Mouse (Mus musculus) embryo, embryonic 11 days (tissue): ENCODE measurements around the gene Marc1.

Experiments used
- DNase-seq: peaks from one replicate; pipeline ENCODE4 v3.0.0-alpha.2; 2015

Marc1 gene

DNA sequence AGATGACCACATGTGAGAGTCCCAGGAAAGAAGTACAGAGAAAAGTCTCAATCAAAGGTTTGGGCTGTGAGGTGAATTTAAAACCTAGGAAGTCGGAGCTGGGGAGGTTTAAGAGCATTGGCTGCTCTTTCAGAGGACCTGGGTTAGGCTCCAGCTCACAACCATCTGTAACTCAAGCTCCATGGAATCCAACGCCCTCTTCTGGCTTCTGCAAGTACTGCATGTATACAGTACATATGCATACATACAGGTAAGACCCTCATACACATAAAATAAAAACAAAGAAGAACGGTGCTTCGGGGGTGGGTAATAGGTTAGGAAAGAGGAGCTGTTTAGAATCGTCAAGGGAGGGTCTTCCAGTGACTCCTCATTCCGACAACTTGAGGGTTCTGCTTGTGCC lies 6.7 kb upstream of the Marc1 start:
- DNase-seq = no peak

DNA sequence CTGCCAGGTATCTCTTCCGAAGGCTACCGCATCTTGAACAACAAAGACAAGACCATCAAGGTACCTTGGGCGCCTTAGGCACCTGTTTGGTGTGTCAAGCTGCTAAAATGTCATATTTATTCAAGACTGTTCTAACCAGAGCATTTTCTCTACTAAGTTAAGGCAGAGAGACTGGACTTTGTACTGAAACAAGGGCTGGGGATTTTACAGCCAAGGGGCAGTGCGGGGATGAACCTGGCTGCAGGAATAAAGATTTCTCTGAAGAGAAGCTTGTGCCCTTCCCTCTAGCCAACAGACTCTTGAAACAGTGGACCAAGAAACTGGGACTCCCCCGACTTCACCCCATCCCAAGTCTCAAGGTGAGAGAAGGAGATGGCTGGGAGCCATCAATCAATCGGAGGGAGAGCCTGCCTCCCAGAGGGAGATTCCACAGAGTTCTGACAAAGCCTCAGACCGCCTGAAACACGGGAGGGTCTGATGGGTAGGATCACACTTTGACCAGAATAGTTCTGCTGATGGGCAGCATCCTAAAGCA lies 670 bp upstream of the Marc1 start:
- DNase-seq = no peak

DNA sequence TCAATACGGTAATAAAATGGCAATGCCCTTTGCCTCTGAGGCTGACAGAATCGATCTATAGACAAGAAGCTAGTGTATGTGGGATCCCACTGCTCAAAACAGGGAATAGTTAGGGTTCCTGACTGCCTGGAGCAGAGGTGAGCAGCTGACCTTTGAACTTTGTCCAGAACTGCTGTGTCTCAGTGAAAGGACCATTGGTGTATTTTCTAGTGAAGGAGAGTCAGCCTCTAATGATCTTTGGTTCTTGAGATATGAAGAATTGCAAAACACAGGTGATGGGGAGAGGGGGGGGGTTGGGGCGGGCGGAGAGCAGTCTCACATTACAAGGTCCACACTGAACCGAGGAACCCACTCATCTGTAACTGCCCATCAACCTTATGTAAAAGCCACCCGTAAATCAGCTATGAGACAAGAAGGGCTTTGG lies 1.5 kb downstream of the Marc1 start:
- no peak for DNase-seq

DNA sequence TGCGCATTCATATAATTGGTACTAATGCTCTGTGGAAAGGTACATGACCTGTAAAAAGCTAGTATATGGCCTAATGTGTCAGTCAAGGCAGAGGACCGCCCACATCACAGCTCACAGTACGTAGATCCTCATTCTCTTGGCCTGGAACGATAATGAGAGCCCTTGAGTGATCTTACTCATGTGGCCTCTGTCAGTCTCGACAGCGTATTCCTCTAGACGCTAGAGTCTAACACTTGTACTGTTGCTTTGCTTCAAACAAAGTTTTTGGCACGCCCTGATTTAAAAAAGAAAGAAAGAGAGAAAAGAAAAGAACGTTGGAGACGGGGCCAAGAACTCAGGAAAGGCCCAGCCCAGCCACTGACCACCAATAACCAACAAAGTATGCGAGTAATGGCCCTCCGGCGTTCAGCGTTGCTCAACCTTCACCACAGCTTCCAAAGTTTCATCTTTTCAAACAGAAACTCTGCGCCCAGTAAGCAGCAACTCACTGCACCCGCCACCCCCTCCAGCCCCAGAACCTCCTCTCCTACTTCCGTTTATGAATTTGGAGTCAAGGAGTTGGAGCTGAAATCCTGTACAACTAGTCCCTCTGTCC lies 2.6 kb downstream of the Marc1 start:
- DNase-seq = no peak

DNA sequence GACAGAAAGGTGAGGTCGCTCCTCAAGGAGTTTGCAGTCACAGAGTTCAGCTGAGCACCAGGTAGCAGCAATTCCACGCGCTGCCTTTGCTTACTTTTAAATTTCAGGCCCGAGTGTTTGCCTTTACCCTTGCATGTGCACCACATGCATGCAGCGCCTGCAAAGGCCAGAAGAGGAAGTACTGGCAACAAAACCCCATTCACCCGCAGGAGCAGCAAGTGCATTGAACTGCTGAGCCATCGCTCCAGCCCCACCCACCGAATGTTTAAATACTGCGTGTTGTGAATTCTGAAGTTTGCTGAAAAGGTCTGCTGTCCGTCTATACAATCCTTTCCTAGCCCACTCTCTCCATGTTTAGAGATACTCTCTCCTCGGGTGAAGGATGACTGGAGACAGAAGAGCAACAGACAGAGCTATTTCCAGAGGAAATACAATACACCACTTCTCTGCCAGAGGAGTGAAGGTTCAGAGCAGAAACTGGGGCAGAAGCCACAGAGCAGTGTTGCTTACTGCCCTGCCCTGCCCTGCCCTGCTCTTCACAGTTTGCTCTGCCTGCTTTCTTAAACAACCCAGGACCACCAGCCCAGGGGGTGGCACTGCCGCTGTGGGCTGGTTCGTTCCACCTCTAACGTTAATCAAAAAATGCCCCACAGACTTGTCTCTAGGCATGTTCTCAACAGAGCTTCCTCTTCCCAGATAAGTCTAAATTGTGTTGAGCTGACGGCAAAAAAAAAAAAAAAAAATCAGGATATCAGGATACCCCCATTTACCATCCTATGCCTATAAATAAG lies 3.3 kb downstream of the Marc1 start:
- no peak for DNase-seq

DNA sequence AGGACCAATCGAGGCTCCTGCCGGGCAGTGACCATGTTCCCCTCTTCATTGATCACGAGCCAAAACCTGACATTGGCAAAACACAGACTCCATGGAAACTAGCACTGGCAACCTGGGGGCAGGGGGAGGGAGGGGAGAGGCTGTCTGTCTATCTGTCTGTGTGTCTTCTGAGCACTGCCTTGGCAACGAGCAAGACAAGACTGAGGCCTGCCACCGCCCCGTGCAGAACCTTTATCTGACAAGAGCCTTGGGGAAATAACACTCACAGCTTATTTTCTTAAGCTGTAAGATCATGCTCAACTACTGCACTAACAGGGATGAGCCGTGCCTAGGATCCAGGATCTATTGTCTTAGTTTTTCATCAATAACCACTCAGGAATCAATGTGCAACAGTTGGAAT lies 4.0 kb downstream of the Marc1 start:
- no peak for DNase-seq

DNA sequence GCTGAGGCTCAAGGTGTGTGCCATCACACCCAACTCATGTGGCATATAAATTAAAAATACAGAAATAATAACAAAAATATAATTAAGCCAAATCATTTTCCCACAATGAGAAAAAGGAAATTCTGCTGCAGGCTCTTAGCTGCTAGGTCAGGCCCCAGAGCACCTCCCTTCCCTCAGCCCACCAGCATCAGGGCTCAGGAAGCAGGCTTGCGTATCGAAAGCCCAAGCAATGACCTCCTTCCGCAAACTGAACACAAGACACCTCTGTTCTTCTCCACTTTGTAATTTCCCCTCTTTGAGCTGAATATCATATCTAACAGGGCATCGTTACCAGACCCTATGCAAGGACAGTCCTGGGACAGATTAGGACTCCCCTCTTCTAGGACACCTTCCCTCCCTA lies 5.4 kb downstream of the Marc1 start:
- no peak for DNase-seq

DNA sequence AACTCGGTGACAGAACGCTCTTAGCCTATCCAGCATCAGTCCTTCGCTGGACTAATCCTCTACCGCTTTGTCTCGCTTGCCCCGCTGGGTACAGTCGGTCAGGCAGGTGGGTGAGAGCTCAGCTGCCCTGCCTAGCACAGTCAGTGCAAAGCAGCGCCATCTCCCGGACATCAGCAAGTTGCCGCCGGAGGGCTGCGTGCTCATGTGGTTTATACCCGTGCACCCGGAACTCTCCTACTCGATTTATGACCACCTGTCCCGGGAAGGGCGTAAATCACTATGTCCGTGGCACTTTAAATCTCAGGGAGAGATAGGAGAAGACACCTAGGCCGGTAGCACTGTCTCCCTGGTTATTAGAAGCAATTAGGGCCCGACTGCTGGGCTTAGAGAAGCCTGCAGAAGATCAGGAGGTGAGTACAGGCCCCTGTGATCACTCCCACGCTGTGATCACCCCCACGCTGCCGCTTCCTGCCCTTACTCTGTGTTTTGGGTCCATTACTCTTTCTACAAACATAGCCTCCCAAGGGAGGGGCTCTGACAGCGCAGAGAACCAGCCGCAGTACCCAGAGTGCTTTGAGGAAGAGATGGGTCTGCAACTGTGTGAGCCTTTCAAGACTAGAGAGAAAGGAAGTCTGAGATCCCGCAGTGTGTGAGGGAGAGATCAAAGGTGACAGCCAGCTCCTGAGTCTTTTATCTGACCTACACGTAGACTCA lies 17.8 kb downstream of the Marc1 start:
- peak; percentile 77 for DNase-seq

DNA sequence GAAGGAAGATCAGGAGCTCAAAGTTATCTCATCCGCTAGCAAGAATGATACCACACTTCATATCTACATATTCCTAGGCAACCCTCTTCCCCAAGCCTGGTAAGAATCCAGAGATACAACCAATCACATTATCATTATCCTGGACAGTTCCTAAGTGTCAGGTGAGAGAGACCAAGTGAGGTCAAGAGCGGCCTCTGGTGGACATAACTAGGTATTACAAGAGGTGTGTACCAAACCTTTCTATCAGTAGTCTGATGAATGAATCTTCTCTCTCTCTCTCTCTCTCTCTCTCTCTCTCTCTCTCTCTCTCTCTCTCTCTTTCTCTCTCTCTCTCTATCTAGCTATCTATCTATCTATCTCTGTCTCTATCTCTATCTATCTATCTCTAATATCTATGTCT lies 20.0 kb downstream of the Marc1 start:
- peak; percentile 58 for DNase-seq

DNA sequence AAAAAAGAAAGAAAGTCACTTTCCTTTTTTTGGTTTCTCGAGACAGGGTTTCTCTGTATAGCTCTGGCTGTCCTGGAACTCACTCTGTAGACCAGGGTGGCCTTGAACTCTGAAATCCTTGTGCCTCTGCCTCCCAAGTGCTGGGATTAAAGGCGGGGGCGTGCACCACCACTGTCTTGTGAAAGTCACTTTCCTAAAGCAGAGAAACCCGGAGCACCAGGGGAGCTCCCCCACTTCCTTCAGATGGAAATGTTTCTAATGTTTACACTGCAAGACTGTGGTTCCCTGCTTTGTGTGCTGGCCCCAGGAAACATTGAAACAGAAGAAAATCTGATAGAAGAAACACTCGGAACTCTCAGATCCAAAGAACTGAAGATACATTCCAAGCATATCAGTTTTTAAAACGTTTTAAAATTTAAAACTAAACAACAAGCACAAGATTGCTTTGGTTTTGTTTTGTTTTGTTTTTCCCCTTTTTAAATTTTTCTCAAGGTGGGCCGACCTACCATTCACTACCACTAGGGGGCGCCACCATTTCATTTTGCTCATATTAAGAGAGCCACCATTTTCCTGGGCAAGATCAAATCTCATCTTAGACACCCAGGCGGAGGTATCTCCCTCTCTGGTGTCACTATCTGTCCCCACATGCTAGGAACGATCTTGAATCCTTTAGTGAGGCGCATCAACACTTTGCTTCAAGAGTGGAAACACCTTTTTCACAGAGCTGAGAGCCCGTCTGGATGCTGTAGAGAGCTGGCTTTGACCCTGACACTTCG lies 24.5 kb downstream of the Marc1 start:
- DNase-seq = no peak

DNA sequence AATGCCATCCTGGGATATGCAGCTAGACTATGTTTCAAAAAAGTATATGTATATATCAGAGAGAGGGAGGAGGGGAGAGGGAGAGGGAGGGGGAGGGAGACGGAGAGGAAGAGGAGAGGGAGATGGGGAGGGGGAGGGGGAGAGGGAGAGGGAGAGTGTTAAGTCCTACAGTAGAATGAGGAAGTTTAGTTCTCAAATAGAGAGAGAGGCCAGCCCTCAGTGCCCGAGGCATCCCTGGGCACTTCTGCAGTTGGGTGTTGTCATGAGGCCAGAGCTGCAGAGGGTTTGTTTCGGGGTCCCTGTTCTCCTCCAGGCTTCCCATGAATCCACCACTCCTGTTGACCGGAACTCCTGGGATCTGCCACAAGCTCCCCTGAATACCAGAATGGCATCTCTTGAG lies 27.5 kb downstream of the Marc1 start:
- DNase-seq = no peak

DNA sequence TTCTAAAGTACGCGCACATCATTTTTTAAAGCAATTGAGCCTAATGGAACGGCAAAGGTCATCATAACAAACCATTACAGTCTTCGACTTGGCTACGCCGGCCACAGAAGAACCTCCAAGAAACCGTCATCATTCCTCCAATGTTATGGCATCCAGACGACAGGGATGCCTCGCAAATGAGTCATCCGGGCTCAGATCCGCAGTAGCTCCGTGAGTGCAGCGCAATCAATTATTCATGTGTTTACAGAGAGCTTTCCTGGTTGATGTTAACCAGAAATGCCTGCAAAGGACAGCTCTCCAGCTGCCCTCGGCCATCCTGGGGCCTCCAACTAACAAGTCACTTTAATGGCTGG lies 29.0 kb downstream of the Marc1 start:
- DNase-seq = peak; percentile 34

DNA sequence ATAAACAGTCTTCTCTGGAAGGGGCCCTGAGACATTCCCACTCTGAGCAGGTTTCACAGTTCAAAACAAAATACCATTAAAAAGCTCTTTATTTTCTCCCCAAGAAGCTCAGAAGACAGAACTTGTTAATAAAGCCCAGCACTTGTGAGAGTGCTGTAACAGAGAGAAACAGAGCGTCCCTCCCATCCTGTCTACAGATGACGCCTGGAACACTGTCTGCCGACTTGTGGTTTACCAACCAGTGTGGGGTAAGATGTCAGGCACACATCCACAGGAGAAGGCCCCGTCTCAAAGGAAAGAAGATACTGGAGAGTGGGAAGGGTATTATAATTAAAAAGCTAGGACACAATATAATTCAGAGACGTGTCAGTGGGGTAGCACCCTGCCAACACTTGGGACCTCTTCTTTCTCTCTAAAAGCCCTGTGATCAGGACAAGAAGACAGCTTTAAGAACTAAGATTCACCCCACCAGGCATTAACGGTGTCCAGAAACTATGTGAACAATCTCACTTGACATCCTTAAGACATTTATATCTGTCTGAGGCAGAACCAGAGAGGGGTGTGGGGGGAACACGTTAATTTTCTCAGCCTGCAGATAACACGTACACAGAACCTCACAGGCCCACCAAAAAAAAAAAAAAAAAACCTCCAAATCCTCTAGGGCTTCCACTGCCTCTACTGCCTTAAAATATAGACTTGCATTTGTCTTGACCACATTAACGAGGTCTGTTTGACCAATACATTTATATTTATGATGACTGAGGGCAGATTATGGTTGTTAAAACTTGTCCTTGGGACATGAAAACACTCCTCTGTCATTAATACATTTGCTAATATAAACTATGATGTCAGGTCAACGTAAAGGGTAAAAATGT lies 29.6 kb downstream of the Marc1 start:
- no peak for DNase-seq

DNA sequence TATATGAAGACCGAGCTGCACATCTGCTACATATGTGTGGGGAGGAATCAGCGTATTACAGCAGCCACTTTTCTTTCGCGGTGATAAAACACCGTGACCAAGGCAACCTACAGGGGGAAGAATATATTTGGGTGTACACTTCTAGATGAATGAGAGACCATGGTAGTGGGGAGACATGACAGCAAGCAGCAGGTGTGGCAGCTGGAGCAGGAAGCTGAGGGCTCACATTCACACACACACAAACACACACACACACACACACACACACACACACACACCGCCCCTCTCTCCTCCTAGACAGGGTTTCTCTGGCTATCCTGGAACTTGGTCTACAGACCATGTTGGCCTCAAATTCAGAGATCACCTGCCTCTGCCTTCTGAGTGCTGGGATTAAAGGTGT lies 33.0 kb downstream of the Marc1 start:
- DNase-seq = no peak

DNA sequence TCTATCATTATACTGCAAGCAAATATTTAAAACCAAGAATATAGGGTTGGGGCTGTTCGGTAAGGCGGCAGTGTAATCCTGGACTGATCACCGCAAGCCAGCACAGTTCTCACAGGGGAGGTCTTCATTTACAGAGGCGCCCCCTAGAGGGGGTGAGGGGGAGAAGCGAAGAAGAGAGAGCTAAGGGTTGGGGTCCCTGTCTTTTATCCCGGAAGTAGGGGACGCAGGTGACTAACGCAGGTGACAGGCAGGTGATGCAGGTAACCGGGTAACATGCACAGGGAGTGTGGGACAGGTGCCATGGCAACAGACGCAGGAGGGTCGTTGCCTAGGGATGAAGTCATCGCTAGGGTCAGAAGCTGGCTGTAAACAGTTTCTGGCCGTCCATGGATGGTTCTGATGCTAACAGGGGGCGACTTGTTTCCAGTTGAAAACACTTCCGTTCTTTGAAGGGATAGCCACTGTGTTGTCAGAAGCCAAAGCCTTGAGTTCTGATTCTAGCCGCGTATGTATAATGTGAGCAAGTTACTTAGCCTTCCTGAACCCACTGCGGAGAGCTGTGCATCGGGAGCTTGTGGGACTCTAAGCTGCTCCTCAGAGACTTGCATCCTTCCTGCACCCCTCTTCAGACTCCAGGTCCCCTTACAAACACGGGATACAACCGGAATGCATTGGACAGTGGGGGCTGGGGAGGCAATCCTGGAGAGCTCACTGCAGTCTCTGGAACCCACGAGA lies 33.9 kb downstream of the Marc1 start:
- peak; percentile 25 for DNase-seq

DNA sequence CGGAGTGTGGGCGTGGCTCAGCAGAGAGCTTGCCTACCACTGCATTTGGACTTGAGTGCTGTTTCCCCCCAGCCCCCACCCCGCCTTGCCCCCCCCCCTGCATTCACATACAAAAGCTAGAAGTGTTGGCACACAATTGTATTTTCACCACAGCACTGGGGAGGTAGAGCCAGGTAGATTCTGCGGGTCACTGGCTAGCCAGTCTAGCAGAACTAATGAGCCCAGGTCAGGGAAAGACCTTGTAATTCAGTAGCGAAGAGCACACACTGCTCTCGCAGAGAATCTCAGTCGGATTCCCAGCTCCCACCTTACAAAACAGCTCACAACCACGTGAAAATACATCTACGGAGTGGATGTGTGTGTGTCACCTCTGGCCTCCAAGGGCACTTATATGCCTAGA lies 35.8 kb downstream of the Marc1 start:
- DNase-seq = no peak

DNA sequence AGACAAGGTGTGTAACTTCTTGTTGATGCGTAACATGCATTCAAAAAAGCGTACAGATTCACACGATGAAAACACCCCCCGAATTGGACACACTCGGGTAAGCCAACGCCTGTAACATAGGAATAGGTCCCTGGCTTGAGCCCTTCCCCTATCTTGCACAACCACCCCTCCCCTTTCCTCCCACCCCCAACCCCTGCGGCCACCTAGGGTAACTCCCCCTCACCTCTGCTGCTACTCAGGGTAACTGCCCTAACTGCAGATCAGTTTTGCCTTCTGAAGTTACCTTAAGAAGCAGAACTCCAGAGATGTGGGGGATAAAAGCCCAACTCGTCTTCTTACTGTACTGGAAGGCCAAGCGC lies 39.2 kb downstream of the Marc1 start:
- DNase-seq = no peak

DNA sequence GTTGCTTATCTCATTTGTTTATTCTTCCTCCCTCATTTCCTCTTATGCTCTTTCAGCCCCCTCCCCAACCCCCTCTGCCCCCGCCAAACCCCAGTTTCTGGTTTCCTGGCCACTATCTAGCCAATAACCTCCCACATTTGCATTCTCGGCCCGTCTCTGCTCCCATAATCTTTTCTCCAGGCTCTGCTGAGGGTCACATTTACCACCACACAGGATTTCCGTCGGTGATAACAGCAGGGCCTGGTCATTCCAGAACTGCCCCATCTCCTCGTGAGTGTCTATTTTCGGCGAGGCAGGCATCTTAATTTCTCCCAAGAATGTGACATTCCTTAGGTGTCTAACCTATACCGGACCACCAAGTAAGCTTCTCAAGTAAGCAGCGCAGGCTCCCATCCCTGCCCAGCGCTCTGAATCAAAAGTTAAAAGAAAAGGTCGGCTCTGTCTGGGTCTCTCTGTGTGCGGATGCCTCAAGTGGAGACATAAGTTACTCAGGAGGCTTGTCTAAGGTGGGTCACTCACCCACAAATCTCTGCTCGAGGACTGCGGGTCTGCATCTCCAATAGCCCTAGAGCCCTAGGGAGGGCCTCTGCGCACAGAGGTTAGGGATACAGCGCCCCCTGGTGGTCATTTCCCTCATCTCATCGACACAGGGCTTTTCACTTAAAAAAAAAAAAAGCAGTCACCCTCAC lies 39.8 kb downstream of the Marc1 start:
- DNase-seq = peak; percentile 89

DNA sequence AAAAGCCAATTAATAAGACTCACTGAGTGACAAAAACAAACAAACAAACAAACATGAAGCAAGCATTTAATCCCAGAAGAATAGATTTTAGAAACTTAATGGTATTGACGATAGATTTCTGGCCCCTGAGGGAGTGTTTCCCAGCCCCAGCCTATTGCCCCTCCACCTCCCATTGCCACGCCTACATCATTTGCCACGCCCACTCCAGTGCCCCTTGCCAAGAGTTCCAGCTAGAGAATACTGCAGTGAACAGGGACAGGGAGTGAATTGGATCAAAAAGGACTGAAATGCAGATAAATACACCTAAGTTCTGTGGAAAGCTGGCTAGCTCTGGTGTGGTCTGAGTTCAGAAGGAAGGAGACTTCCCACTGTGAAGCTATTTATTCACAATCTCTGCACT lies 47.2 kb downstream of the Marc1 start:
- no peak for DNase-seq

DNA sequence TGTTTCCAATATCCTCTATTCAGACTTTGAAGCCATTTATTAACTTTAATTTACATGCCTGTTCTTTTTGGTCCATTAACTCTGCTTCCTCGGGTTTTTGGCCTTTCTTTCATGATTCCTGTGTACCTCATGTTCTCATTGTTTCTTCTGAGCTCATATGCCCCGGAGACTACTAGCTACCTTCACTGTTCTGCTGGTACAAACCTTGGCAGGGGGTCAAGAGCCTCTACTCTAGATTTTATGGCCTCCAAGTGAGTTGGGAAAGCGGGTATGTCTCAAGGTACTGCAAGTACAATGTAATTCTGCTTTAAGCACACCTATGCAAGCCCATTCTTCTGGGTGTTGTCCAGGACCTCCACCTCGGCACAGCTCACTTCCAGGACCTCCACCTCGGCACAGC lies 48.2 kb downstream of the Marc1 start:
- DNase-seq = no peak

DNA sequence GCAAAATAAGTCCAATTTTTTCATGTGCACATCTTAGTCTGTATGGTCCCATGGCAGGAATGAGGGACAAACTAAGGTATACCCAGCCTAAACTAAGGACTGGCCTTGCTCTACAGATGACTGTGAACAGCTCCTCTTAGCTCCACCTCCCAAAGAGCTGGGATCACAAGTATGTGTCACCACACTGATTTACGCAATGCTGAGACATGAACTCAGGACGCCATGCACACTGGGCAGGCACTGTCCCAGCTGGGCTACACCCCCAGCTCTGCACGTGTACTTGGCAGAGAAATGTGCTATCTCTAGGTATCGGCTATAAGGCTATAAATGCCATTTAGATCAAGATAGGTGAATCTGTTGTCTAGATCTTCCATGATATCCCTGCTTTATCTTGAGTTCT lies 49.1 kb downstream of the Marc1 start:
- no peak for DNase-seq
